Mouse (Mus musculus) gastrocnemius, postnatal 25 days (tissue): ENCODE data around the gene Rdh5. TPM values are rescaled to one million over a fixed set of nuclear protein-coding genes. Genes with fewer than 3 reads are reported as not detected.

Source experiments
- DNase-seq: peaks from one replicate; pipeline ENCODE4 v3.0.0; 2022
- long read RNA-seq, 2 experiments: library from polyadenylated mRNA; stranded (forward); transcript quantifications; one replicate each; pipeline ENCODE4 v2.0.0; 2021
- total RNA-seq, 2 experiments: library from RNA; stranded (reverse); gene quantifications; 1 replicate in 1 of 2; 2 replicates in 1 of 2; pipeline ENCODE4 v1.2.3; 2021

Rdh5 gene
- 1 to 10 TPM; 4.3 to 4.7 TPM for total RNA-seq
- long read RNA-seq, experiment 1, partial matches to known transcripts = 0 of 1 reads
- long read RNA-seq, experiment 1, other reads (novel, unspliced or antisense) = 1 of 1 reads
- long read RNA-seq, experiment 2, partial matches to known transcripts = 0 of 2 reads
- long read RNA-seq, experiment 2, other reads (novel, unspliced or antisense) = 2 of 2 reads

DNA sequence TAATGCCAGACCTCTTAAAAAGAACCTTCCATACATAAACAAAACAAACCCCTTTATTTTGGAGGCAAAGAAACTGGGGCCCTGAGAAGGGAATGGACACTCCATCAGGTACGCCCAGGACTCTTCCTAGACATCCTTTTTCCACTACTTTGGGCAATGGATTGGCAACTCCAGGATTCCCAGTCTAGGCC, at the start of gene Rdh5:
TSS of gene Rdh5 (minus strand) at position 67 of the 191 bp plus-strand sequence.
- DNase-seq = no peak

DNA sequence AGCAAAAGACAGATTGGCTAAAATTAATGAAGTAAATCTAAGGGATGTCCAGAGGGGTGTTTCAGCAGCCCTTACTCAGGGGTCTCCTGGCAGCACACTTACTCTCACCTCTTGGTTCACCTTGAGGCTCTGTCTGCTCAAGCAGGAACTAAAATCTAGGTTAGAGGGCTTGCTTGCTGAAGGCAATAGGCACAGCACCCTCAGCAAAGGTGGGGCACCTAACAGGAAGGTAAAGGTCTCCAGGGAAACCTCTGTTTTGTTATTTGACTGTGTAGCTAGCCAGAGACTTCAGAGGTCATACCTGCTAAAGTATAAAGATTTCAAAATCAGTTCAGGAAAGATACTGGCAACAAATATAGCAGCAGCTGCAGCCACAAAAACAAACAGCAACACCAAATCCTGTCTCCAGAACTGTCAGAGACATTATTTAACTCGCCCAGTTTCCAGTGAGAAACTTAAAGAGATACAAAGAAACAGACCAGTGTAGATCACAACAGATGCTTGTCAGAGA, 48.1 kb upstream of the Rdh5 start:
- no peak for DNase-seq

DNA sequence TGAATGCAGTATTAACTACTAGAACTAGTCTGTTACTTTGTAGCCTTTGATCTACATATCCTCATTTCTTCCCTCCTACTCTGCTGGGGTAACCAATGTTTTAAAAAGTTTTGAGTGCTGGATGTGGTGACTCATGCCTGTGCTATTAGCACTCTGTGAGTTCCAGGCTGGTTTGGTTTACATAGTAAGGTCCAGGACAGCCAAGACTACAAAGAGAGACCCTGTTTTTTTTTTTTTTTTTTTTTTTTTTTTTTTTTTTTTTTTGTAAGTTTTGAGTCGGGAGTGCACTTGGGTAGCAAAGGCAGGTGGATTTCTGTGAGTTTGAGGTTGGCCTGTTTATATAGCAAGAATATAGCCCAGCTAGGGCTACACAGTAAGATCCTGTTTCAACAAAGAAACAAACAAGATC, 45.7 kb upstream of the Rdh5 start:
- DNase-seq = no peak

DNA sequence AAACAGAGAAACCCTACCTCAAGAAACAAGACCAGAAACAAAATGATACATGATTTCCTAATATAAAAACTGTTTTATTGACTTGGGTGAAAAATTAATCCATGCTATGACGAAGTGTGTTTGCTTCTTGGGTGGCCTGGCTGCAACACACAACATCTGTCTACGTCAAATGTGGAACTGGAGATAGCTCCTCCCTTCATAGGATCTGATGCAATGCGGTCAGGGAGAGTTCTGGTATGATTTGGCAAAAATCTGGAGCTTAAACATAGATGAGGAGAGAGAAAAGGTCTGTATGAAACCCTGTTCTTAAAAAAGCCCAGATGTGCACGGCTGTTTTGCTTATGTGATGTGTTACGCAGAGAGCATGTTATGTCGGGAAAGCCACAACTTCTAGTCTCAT, 43.2 kb upstream of the Rdh5 start:
- no peak for DNase-seq

DNA sequence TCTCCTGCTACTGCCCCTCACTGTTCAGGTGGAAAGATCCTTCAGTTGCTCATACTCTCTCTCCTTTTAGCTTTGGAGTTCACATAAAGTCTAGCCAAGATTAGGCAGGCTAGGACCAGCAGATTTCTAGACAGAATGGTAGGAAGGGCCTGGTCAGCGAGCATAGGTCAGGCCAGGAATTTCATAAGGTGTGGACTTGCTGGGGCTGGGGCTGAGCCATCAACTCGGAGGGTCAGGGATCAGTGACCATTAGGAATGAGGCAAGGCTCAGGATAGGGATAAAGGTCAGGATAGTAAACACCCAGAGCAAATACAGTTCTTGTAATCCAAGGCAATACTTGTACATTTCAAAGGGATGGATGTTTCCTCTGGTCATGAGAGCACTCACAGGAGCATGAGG, 42.3 kb upstream of the Rdh5 start:
- no peak for DNase-seq

DNA sequence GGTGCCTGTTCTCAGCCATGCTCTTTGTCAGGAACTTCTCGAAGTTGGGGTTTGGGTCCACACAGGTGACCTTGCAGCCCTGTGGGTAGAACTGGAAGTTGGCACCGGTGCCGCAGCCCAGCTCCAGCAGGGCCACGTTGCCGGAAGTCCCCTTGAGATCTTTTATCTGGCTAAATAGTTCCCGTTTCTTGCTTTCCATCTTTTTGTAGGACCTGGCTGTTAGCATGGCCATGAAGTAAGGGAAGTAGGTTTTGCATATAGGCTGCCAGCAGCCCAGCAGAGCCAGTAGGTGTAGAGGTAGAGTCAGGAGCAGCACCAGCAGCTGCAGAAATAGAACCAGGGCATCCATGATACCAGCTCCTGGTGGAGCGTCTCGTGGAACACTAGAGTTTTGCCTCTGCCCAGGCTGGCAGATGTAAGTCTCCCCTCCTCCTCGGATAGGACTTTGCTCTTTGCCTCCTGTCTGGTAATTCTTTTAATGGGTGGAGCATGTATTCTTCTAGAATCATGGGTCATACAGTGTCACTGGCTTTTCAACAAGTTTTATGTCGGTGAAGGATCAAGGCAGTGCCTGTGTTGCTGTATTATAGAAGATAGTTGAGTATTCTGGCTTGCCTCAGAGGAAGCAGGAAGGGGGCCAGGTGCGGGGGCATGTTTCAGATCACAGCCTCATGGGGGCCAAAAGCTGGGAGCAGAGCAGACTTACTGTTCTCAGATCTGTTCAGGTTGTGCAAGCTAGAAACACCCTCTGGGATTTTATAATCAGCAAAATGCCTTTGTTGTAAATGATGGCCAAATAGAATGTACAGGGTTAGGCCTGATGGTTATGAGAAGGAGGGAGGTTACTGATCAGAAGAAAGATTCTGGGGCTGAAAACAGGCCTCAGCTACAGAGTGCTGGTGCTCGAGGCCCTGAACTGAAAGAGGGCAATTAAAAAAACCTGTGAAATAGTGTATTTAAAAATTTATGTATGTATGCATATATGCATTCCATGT, 38.2 kb upstream of the Rdh5 start, which contains the start of gene Mettl7b:
TSS of gene Mettl7b (minus strand) at position 399 of the 995 bp plus-strand sequence.
- DNase-seq = no peak

DNA sequence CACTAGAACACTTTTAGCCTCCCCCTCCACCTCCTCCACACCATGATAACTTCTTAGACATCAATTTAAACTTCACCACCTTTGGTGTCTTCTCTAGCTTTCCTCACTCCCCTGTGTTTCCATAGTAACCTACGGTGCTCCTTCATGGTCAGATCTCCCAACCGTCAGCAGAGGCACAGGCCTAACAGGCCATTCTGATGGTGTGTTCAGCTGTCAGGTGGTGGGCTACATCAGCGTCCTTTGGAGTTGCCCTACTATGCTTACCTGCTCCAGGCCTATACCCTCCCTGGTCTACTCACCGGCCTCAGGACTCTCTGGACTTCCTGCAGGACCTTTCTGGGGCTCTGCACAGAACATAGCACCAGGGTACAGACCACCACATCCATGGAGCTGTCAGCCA, 37.5 kb upstream of the Rdh5 start:
- no peak for DNase-seq

DNA sequence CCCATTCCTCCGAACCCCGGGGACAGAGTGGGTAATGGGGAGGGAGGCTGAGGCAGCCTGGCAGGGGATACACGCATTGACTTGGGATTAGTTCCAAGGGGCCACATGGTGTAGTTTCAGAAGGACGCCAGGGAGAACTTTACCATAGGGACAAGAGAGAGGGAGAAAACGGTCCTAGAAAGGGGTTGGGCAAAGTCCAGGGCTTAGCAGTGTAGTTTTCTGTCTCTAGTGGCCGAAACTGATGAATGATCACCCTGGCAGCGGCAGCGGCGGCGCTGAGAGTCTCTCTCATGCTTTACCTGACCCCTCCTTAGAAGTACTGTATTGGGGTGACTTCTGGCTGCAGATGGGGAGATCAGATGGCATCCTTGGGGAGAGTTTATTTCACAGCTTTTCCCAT, 35.7 kb upstream of the Rdh5 start:
- no peak for DNase-seq

DNA sequence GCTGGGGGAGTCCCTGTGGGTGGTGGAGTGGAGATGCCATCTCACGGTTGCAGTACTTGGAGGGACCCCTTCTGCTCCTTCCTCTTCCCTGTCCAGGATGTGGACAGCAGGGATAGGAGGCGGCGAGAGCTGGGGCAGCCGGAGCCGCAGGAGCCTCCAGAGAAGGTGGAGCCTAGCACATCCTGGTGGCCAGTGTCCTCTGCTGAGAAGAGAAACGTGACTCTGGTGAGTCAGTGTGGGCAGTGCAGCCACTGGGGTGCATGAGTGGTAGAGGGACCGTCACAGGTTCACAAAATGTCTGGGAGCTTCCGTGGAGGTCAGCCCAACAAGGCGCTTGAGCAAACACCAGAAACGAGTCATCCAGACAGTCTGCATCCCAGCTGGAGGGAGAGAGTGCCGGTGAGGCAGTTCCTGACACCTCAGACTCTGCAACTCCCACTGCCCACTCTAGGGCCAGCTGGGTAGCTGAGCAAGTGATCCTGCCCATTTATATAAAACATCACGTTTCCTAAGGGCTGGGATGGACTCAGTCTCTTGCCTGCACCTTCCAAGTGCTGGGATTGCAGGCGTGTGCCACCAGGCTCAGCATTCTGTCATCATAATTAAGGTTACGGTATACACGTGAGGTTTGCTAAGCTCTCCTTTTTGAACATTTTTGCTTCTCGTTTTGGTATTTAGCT, 27.7 kb upstream of the Rdh5 start:
- DNase-seq = no peak

DNA sequence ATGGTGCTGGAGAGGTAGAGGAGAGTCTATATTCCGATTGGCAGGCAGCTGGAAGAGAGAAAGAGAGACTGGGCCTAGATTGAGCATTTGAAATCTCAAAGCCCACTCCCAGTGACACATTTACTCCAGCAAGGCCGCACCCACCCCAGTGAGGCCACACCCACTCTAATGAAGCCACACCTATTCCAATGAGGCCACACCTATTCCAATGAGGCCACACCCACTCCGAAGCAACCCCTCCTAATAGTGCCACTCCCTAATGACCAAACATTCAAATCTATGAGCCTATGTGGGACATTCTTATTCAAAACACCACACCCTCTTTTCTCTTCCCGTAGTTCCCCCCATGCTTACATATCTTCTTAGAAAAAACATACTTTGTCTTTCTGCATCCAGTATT, 24.8 kb upstream of the Rdh5 start:
- no peak for DNase-seq

DNA sequence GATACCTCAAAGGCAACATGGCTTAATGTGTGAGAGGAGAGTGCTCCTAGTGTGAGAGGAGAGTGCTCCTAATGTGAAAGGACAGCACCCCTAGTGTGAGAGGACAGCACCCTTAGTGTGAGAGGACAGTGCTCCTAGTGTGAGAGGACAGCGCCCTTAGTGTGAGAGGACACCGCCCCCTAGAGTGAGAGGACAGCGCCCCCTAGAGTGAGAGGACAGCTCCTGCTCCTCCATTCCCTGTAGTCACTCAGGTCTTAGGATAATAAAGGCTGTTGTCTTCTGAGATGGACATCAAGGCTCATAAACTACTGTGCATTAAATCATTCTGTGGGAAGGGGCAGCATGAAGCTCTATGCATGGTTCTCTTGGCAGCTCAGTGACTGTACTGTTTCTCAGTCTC, 23.0 kb upstream of the Rdh5 start:
- peak; percentile 51 for DNase-seq

DNA sequence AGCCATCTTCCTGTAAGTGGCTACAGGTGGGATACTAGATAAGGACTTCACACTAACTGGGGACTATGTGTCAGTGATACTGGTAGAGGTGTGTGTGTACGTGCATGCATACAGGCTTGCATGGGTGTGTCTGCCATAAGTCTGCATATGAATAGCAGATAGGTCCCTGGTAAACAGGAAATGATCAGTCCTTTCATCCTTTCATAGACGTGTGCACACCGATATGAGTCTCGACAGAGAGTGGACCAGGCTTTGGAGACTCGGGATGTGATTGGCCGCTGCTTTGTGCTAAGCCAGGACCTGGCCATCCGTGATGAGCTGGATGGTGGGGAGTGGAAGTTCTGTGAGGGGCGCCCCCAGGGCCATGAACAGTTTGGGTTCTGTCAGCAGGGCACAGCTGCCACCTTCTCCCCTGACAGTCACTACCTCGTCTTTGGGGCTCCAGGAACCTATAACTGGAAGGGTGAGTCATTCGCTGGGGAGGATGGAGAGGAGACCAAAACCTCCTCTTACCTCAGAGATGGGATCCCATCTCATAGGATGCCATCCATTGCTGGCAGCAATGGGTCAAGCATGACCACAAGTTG, 17.9 kb upstream of the Rdh5 start:
- no peak for DNase-seq

DNA sequence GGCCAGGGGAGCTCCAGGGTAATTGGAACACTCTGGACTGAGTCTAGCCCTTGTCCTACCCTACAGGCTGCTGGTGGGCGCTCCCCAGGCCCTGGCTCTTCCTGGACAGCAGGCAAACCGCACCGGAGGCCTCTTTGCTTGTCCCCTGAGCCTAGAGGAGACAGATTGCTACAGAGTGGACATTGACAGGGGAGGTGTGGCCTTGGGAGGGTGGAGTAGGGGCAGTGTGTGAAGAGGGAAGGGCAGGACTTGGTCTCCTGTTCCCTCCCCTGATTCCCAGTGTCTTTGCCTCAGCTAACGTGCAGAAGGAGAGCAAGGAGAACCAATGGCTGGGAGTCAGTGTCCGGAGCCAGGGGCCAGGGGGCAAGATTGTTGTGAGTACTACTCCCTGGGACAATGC, 16.3 kb upstream of the Rdh5 start:
- DNase-seq = no peak

DNA sequence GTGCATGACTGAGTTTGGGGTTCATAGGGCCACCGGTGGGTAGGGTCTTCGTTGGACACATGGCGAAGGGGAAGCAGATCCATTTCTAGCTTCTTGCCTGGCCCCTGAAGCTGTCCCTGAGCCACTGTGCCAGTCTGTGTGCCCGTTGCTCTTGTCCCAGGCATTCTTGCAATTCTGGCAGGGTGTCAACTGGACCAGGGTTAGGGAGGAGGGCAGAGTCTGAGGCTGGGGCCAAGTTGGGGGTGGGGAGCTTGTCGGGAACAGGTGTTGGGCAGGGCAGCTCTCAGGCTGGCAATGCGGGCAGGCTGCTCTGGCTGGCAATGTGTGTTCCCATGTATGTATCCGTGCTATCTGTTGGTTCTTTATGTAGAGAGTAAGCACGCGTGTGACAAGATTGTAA, 15.8 kb upstream of the Rdh5 start:
- DNase-seq = peak; percentile 91

DNA sequence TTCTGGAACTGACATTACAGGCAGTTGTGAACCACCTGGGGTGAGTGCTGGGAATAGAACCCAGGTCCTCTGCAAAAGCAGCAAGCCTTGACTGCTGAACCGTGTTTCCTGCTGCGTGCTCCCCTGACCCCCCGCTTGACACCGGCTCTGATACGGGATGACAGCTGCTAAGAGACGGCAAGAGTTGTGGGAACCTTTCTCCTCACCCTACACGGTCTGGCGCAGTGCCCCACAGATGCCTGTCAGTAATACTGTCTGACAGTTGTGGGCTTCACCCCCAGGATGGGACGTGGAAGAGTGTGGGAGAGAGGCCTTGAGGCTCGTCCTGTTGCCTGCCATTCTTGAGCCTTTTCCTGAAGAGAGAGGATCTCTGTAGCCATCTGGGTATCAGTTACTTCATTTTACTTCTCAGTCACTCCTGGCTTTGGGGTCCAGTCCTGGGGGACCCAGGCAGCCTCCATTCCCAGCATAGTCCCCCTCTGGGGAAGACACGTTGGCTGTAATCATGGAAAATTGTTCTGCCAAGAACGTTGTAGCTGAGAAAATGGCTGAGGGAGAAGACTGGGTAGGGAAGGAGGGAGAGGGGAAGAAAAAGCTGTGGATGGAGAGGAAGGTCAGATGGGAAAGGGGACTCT, 15.2 kb upstream of the Rdh5 start:
- peak; percentile 53 for DNase-seq

DNA sequence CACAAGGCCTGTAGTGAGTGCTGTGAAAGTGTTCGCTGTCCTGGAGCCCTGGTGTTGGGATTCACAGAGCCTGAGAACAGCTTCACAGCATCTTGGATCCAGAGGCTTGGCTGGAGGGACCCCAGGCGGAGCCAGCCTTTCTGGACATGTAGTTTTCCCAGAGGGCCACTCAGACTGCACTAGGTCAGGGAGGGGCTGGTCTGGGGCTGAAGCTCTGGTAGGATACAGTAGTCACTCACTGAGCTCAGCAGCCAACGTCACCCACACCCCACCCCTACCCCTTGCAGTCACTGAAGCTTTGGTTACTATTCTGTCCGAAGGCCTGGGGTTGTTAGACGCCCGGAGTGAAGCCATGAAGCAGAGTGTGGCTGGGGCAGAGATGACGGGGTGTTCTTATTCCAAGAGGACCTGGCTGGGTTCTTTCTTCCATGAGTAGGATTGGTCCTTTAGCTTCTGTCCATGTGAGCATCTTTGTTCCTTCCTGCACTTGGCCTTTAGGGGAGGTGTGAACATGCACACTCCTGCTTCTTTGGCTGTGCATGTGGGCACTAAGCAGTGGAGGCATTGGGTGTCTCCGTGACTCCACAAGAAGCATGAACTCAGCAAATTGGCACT, 13.2 kb upstream of the Rdh5 start:
- DNase-seq = peak; percentile 72

DNA sequence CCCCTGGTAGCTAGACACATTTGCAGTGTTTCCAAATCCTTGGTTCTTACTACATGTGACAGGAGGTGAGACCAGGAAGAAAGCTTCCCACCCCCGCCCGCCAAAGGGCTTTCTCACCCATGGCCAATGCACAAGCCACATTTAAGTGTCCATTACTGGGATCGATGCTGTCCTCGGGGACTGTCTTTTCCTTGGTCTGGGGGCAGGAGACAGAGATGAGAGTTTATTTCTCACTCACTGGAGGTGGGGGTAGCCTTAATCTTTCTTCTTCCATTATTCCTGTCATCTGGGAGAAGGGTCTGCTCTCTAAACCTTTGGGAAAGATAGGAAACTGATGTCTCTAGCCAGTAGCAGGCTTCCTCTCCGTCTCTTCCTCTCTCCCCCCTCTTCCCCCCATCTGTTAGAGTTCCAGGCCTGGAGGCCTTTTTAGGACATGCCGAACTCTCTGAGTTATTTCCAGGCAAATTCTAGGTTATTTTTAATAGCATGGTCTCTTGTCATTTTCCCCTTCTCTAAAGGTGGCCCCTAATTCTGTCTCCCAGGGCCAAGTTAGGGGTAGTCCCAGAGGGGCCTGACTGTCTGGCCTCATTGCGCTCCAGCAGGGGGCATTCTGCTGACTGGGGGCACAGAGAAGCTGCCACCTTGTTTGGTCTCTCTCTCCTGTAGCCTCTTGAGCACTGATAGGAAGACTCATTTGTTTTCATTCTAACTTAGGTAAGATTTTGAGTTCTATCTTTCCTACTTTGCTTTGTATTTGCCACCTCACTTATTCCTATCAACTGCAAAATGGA, 12.5 kb upstream of the Rdh5 start:
- DNase-seq = no peak

DNA sequence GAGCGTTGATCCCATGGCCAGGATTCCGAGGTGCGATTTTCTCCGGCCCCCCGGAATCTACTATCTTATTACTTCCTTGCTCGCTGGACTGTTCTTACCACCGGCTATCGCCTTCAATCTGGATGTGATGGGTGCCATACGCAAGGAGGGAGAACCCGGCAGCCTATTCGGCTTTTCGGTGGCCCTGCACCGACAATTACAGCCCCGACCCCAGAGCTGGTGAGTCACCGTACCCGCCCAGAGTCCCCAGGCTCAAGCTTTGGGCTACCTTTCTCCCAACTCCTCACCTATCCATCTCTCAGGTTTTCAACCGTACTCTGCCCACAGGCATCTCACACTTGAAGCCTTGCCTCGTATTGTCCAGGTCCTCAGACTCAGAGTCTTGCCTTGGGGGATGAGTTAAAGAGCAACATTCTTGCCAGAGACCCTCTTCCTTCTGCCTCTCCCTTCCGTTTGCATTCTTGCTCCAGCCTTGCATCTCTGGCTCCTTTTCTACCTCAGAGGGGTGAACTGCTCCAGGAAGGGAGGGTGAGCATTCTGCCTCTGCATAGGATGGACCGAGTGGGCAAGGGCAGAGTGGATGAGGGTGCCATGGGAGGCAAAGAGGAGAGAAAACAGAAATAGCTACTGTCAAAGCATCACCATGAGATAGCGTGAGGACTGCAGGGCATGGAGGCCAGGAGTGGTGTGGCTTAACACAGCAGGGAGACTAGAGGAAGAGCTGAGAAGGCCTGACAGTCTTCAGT, 11.5 kb upstream of the Rdh5 start:
- DNase-seq = no peak

DNA sequence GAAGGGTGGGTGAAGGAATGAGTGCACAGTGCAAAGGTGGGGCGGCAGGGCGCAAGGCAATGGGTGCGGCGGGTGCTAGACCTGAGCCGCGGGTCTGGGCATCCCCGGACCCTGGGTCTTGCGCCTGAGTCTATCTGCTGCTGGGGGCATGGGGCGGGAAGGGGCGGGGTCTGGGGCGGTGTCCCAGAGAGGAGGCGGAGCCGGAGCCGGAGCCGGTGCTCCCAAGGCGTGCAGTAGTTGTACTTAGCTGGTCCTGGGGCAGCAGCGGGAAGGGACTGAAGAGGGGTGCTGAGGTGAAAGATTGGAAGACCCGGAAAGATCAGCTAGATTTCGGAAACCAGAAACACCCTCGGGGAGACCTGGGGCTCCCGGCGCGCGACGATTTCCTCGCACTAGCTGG, 10.9 kb upstream of the Rdh5 start, which contains the start of gene Itga7:
TSS of gene Itga7 (plus strand) at position 245 of the 400 bp plus-strand sequence.
- peak; percentile 64 for DNase-seq

DNA sequence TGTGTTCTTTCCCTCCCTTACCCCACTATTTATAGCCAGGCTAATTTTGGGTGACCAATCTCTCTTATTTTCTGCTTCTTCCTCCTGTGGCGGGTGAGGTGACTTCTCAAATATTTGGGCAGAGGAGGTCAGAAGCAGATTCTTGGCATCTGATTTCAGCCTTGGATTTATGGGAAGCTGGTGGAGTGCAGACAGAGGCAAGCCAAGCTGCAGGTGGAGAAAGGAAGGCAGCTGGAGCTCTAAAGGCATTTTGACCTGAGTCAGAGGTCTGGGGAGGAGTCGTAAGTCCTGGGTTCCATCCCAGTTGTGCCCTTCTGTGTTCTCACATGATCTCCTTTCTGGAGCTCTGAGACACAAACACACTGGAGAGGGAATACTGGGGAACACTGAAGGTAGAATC, 8.8 kb upstream of the Rdh5 start:
- peak; percentile 74 for DNase-seq
